Mouse (Mus musculus) hindbrain, embryonic 11.5 days (tissue): ENCODE results near the gene Abhd18. TPM values are rescaled to one million over a fixed set of nuclear protein-coding genes. Genes with fewer than 3 reads are reported as not detected.
A peak's percentile ranks its signal among the peaks of the same experiment; 100 is the strongest.
"Not testable (repeated sequence)": the region's sequence is repeated elsewhere in the genome, so short reads cannot be mapped to it uniquely, and the experiment has no call there.

Experiments
- ATAC-seq: fragments of 200-750 bp; cut with Nextera tagmentation; 2 replicates; pipeline ENCODE4 v1.8.0; 2017; ENCODE audit warnings: mild to moderate bottlenecking, moderate TSS enrichment, moderate library complexity; ENCODE audit not compliant: low FRiP score
- DNase-seq: peaks from one replicate; pipeline ENCODE4 v3.0.0-alpha.2; 2015; ENCODE audit warnings: low spot score
- H3K27ac ChIP-seq: fragments of 300-500 bp; sonication (generic); 2 replicates; pipeline ENCODE4 v1.5.1; 2014; ENCODE audit warnings: mild to moderate bottlenecking, low read depth, low read length
- H3K27me3 ChIP-seq: fragments of 300-500 bp; sonication (generic); 2 replicates; pipeline ENCODE4 v1.6.1; 2014; ENCODE audit warnings: mild to moderate bottlenecking, low read length, moderate library complexity, mixed read lengths; ENCODE audit not compliant: control insufficient read depth, insufficient read depth
- H3K36me3 ChIP-seq: fragments of 300-500 bp; sonication (generic); 2 replicates; pipeline ENCODE4 v1.6.1; 2014; ENCODE audit warnings: mild to moderate bottlenecking, low read length, moderate library complexity, mixed read lengths; ENCODE audit not compliant: control insufficient read depth, insufficient read depth
- H3K4me1 ChIP-seq: fragments of 300-500 bp; sonication (generic); replicated peaks from 2 replicates; pipeline ENCODE4 v1.6.1; 2014; ENCODE audit warnings: low read length, mixed read lengths; ENCODE audit not compliant: control insufficient read depth, insufficient read depth
- H3K4me2 ChIP-seq: fragments of 300-500 bp; sonication (generic); replicated peaks from 2 replicates; pipeline ENCODE4 v1.6.1; 2014; ENCODE audit warnings: mild to moderate bottlenecking, low read depth, low read length
- H3K4me3 ChIP-seq: fragments of 300-500 bp; sonication (generic); 2 replicates; pipeline ENCODE4 v1.5.1; 2014; ENCODE audit warnings: low read depth, low read length
- H3K9ac ChIP-seq: fragments of 300-500 bp; sonication (generic); 2 replicates; pipeline ENCODE4 v1.6.1; 2014; ENCODE audit warnings: low read depth, low read length
- H3K9me3 ChIP-seq: fragments of 300-500 bp; sonication (generic); 2 replicates; pipeline ENCODE4 v1.6.1; 2016; ENCODE audit warnings: low read length; ENCODE audit not compliant: control insufficient read depth
- WGBS: fragments of 180-500 bp; shearing (Covaris S2); extraction: QIAGEN DNeasy Blood & Tissue Kit; methylation state at CpG from one replicate; pipeline ENCODE4 v1.1.7; 2014; 5-methylcytosine and 5-hydroxymethylcytosine counted together
- polyA plus RNA-seq: library from polyadenylated mRNA; unstranded; fragments of >200 nt; fragmentation: Nextera tagmentation; extraction: Ambion mirVana; gene quantifications from 2 replicates; pipeline ENCODE4 v1.2.1, GENCODE M21; 2014

The Abhd18 gene
- polyA plus RNA-seq, 1 experiment from 2014 or later, result 8.6 TPM

DNA sequence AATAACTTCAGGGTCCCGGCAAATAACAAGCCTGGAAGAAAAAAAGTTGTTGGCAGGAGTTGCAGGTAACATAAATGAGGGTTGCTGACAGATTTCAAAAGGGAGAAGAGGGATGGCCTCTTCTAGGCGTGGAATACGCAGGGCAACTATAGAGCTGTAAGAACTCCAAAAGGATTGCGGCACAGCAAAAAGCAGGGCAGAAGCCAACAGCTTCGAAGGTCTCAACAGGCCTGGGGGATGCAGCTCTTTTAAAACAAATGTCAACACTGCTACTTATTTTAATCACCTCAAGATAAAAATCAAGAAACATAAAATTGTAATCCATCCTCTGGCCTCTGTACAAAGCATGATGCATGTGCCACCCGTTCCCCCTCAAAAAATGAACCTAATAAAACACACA is 1.2 kb upstream of the Abhd18 start:
- 90% methylated on average over 5 of the region's 6 CpGs for WGBS

DNA sequence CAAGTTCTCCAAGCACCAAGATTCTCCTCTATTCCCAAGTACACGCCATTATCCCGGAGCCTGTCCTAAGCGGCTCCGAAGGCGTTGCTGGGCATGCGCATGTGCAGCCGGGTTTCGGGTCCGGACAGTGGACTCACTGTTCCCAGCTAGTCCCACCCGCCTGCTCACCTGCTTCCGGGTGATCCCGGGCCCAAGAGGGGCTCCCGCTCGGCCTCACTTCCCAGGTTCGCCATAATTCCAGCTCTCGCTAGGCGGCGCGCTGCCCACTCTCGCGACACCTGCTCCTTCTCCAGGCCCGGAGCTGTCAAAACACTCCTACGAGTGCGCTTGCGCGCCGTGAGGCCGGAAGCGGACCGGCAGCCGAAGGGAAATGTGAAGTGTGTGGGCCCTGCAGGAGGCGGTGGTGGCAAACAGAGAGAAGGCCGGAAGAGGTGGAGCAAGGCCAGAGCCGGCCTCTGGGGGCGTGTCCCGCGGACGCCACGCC is 255 bp upstream of the Abhd18 start, which contains the start of gene Mfsd8:
Mfsd8 (minus strand) TSS at position 414 of the 484 bp plus-strand sequence.
- not testable (repeated sequence) for H3K9me3 ChIP-seq, H3K36me3 ChIP-seq, H3K4me1 ChIP-seq, H3K27me3 ChIP-seq
- Histone ChIP-seq H3K4me3 (peak within 1 kb of the TSS; percentile 40), H3K9ac (peak within 1 kb of the TSS; percentile 61), H3K27ac (peak within 1 kb of the TSS; percentile 70; the same call in 1 of the 2 replicates), H3K4me2 (peak within 1 kb of the TSS; percentile 61)
- 0% methylated on average over 36 of the region's 39 CpGs for WGBS
- peak; percentile 96 for DNase-seq
- peak; percentile 99 for ATAC-seq

More for the DNA sequence above, 1.2 kb upstream of the Abhd18 start:
- not testable (repeated sequence) for H3K27me3 ChIP-seq, H3K4me2 ChIP-seq, H3K9me3 ChIP-seq, H3K36me3 ChIP-seq, H3K27ac ChIP-seq, H3K4me1 ChIP-seq, H3K9ac ChIP-seq, ATAC-seq
- H3K4me3 ChIP-seq, result peak overlapping the region; percentile 40; the same call in 1 of the 2 replicates
- DNase-seq, result peak; percentile 6

DNA sequence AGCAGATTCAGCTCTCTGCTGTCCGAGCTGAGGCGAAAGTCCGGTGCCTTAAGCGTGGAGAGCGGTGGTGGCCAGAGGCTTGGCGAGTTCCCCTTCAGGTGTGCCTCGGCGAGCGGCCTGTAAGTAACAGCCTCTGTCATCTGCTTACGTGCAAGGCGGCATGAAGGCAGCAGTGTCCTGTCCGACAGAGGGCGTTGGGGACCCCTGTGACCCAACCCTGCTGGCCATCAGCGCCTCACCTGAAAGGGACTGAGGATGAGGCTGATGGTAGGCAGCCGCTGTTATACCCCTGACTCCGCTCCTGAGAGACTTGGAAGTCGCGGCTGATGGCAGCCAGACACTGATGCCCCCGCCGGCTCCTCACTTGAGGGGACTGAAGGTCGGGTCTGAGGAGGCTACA is 248 bp downstream of the Abhd18 start:
- not testable (repeated sequence) for H3K9me3 ChIP-seq, H3K27me3 ChIP-seq, H3K36me3 ChIP-seq, ATAC-seq, H3K4me1 ChIP-seq, H3K27ac ChIP-seq
- peak; percentile 58 for DNase-seq
- peak overlapping the region; percentile 61 for H3K4me2 ChIP-seq
- H3K4me3 ChIP-seq, result peak overlapping the region; percentile 40
- peak overlapping the region; percentile 57 for H3K9ac ChIP-seq
- 0% methylated on average over 16 of the region's 21 CpGs for WGBS

DNA sequence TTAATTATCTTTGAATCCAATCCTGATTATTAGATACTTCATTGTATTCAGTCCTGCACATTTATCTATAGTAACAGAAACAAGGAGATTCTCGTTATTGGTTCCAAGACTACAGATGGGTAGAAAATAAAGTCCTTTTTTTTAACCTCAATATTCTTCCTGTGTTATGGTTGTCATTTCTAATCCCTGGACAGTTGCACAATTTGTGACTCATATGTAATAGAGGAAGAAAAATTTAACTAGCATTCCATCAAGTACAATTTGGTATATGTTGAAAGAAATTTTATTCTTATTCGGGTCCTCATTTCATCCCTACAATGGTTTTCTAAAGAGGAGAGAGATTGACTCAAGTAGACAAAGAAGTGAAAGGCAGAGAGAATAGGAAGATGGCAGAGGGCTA is 1.2 kb downstream of the Abhd18 start:
- DNase-seq, H3K4me3 ChIP-seq, H3K9ac ChIP-seq, H3K4me2 ChIP-seq, H3K4me1 ChIP-seq, ATAC-seq, H3K9me3 ChIP-seq, H3K36me3 ChIP-seq, H3K27ac ChIP-seq, H3K27me3 ChIP-seq: not testable (repeated sequence)
- 93% methylated on average over 2 of the region's 2 CpGs for WGBS

DNA sequence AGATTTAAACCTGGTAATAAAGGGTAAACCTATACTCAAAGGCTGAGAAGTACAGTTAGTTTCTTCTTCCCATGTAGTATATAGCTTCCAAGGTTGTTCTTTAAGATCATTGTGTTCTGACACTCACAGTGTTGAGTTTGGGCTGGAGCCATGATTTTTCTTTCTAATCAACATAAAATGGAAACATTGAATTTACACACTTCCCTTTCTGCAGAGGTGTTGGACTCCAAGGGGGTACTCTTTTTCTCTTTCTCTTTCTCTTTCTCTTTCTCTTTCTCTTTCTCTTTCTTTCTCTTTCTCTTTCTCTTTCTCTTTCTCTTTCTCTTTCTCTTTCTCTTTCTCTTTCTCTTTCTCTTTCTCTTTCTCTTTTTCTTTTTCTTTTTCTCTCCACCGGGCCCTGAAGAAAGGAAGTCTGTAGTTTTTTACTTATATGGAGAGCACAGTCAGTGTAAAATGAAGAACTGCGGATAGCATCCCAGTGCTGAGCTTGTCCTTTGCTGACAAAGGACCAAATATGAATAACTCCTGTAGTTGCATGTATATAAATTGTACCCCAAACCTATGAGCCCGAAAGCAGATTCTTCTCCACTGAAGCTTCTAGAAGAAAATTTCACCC is 6.5 kb downstream of the Abhd18 start:
- not testable (repeated sequence) for H3K4me2 ChIP-seq, H3K27me3 ChIP-seq, ATAC-seq, H3K4me3 ChIP-seq, DNase-seq, H3K27ac ChIP-seq, H3K36me3 ChIP-seq, H3K4me1 ChIP-seq, H3K9ac ChIP-seq, H3K9me3 ChIP-seq
- 93% methylated on average over 3 of the region's 3 CpGs for WGBS

DNA sequence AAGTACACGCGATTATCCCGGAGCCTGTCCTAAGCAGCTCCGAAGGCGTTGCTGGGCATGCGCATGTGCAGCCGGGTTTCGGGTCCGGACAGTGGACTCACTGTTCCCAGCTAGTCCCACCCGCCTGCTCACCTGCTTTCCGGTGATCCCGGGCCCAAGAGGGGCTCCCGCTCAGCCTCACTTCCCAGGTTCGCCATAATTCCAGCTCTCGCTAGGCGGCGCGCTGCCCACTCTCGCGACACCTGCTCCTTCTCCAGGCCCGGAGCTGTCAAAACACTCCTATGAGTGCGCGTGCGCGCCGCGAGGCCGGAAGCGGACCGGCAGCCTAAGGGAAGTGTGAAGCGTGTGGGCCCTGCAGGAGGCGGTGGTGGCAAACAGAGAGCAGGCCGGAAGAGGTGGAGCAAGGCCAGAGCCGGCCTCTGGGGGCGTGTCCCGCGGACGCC is 47.1 kb downstream of the Abhd18 start:
- ATAC-seq (peak; percentile 100), DNase-seq (peak; percentile 96)
- H3K27ac ChIP-seq, result 0 out of 2 replicates have a peak overlapping the region, but pooled peaks have one; percentile 36
- not testable (repeated sequence) for H3K4me1 ChIP-seq, H3K36me3 ChIP-seq, H3K9me3 ChIP-seq, H3K27me3 ChIP-seq
- WGBS, result 0% methylated on average over 34 of the region's 38 CpGs
- H3K9ac ChIP-seq, result peak overlapping the region; percentile 47; the same call in 1 of the 2 replicates
- H3K4me3 ChIP-seq, result peak overlapping the region; percentile 45
- H3K4me2 ChIP-seq, result peak overlapping the region; percentile 33

DNA sequence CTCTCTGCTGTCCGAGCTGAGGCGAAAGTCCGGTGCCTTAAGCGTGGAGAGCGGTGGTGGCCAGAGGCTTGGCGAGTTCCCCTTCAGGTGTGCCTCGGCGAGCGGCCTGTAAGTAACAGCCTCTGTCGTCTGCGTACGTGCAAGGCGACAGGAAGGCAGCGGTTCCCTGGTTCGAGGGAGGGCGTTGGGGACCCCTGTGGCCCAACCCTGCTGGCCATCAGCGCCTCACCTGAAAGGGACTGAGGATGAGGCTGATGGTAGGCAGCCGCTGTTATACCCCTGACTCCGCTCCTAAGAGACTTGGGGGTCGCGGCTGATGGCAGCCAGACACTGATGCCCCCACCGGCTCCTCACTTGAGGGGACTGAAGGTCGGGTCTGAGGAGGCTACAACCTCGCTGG is 47.6 kb downstream of the Abhd18 start:
- H3K27me3 ChIP-seq, H3K36me3 ChIP-seq, H3K27ac ChIP-seq, H3K4me1 ChIP-seq, ATAC-seq, H3K9me3 ChIP-seq: not testable (repeated sequence)
- peak overlapping the region; percentile 37; the same call in 1 of the 2 replicates for H3K9ac ChIP-seq
- WGBS, result 1% methylated on average over 15 of the region's 24 CpGs
- H3K4me3 ChIP-seq, result peak overlapping the region; percentile 45
- H3K4me2 ChIP-seq, result peak overlapping the region; percentile 55
- peak; percentile 41 for DNase-seq

DNA sequence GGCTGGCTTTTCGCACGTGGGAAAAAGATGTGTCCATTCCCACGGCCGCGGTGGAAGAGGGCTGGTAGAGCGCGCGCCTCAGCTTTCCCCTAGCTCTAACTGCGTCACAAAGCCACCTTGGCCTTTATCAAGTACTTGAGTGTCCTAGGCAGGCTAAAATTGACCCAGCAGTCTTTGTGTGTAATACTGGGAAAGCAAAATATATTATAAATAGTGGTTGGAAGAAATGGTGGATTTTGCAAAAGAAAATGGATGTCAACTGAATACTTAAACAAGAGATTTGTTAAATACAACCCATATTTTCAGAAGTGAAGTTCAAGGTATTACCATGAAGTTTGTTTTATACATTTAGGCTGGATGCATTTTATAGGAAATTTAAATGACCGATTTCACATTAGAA is 55.7 kb downstream of the Abhd18 start, which contains the start of gene 1700034I23Rik:
1700034I23Rik (minus strand) TSS at position 101 of the 400 bp plus-strand sequence.
- H3K4me1 ChIP-seq, H3K27ac ChIP-seq, H3K36me3 ChIP-seq, H3K4me2 ChIP-seq, DNase-seq, ATAC-seq, H3K9me3 ChIP-seq, H3K9ac ChIP-seq, H3K27me3 ChIP-seq, H3K4me3 ChIP-seq: not testable (repeated sequence)
- WGBS, result 97% methylated on average over 2 of the region's 10 CpGs

DNA sequence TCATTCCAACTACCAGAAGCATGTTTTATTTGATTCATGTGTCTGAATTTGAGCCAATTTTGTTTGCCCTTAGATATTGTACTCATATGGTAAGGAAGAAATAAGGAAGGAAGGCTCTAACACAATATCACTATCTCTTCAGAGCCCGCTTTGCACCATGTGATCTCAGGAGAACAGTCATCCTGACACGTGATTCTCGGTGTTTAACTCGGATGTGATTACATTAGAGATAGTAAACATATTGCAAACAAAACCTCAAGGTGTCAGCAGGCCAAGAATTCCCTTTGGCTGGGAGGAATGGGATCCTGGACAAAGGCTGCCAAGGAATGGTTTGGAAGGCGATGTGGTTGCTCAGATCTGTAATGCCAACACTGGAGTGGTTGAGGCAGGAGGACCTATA is 91.4 kb downstream of the Abhd18 start:
- WGBS, result 90% methylated on average over 5 of the region's 5 CpGs
- Histone ChIP-seq H3K27ac (no peak overlapping the region), H3K4me1 (no peaks in the 10 kb centered on the region), H3K9me3 (no peaks in the 10 kb centered on the region), H3K4me3 (no peak overlapping the region), H3K4me2 (no peak overlapping the region), H3K27me3 (no peaks in the 10 kb centered on the region), H3K9ac (no peak overlapping the region), H3K36me3 (no peaks in the 10 kb centered on the region)
- no peak for DNase-seq
- ATAC-seq, result no peak
